Mouse (Mus musculus) cerebellum, adult (tissue): Measurements from ENCODE around the gene Gm3259.
"Not testable (repeated sequence)": the region's sequence is repeated elsewhere in the genome, so short reads cannot be mapped to it uniquely, and the experiment has no call there.

Experiments
- ATAC-seq: cut with Nextera tagmentation; 2 replicates; pipeline ENCODE4 v1.9.2; 2017; ENCODE audit warnings: mild to moderate bottlenecking, moderate library complexity, mixed read lengths; ENCODE audit not compliant: insufficient number of reproducible peaks, low FRiP score, low TSS enrichment

The Gm3259 gene

GRCm38 (mm10) chr5:95305611-95306010 is at the start of gene Gm3259:
Gene Gm3259 (plus strand): TSS chr5:95305911.
- not testable (repeated sequence) for ATAC-seq

GRCm38 (mm10) chr5:95272668-95273067 is 33.0 kb upstream of the Gm3259 start, which contains the start of gene Gm10424:
Gene Gm10424 (minus strand): TSS chr5:95272768.
- not testable (repeated sequence) for ATAC-seq
